Mouse (Mus musculus) urinary bladder, postnatal 4 days (tissue): ENCODE measurements around the gene Trmt5.

Experiments used
- DNase-seq, 2 experiments: peaks; one replicate each; pipeline ENCODE4 v3.0.0; 2021 to 2022; ENCODE audit warnings: low spot score in 2 of 2

Trmt5 gene

GRCm38 (mm10) chr12:73269933-73270332 is 16.6 kb downstream of the Trmt5 start:
- no peak for DNase-seq

- no peak for DNase-seq
These were observed 17.0 kb downstream of the Trmt5 start for GRCm38 (mm10) chr12:73269531-73269930.

- DNase-seq: no peak
These were observed 18.0 kb downstream of the Trmt5 start for GRCm38 (mm10) chr12:73268497-73268896.

GRCm38 (mm10) chr12:73266597-73266996 is 19.9 kb downstream of the Trmt5 start:
- no peak for DNase-seq

- DNase-seq: no peak
These were observed 21.0 kb downstream of the Trmt5 start for GRCm38 (mm10) chr12:73265381-73265978.

GRCm38 (mm10) chr12:73260339-73260738 is 26.2 kb downstream of the Trmt5 start:
- no peak for DNase-seq

- no peak for DNase-seq
These were observed 27.2 kb downstream of the Trmt5 start for GRCm38 (mm10) chr12:73259269-73259668.

GRCm38 (mm10) chr12:73255006-73255405 is 31.5 kb downstream of the Trmt5 start:
- DNase-seq: no peak

GRCm38 (mm10) chr12:73245687-73246086 is 40.8 kb downstream of the Trmt5 start:
- DNase-seq: no peak

- no peak for DNase-seq
These were observed 44.5 kb downstream of the Trmt5 start for GRCm38 (mm10) chr12:73241960-73242359.

- DNase-seq: no peak
These were observed 53.9 kb downstream of the Trmt5 start for GRCm38 (mm10) chr12:73232586-73232985.

GRCm38 (mm10) chr12:73231552-73231951 is 55.0 kb downstream of the Trmt5 start:
- no peak for DNase-seq

- DNase-seq: no peak
These were observed 56.3 kb downstream of the Trmt5 start for GRCm38 (mm10) chr12:73230196-73230595.
